Mouse (Mus musculus) heart, embryonic 12.5 days (tissue): Measurements from ENCODE around the gene AY761184. TPM values are rescaled to one million over a fixed set of nuclear protein-coding genes. Genes with fewer than 3 reads are reported as not detected.
"Not testable (repeated sequence)": the region's sequence is repeated elsewhere in the genome, so short reads cannot be mapped to it uniquely, and the experiment has no call there.

ENCODE experiments used
- ATAC-seq: fragments of 200-750 bp; cut with Nextera tagmentation; 2 replicates; pipeline ENCODE4 v1.8.0; 2017; ENCODE audit warnings: moderate TSS enrichment, moderate library complexity; ENCODE audit not compliant: insufficient number of reproducible peaks, low FRiP score
- H3K27ac ChIP-seq: fragments of 300-500 bp; sonication (generic); 2 replicates; pipeline ENCODE4 v1.5.1; 2016; ENCODE audit warnings: mild to moderate bottlenecking, moderate library complexity; ENCODE audit not compliant: poor library complexity, severe bottlenecking
- H3K27me3 ChIP-seq: fragments of 300-500 bp; sonication (generic); replicated peaks from 2 replicates; pipeline ENCODE4 v1.6.1; 2016; ENCODE audit warnings: mild to moderate bottlenecking, moderate library complexity
- H3K36me3 ChIP-seq: fragments of 300-500 bp; sonication (generic); 2 replicates; pipeline ENCODE4 v1.6.1; 2016; ENCODE audit warnings: mild to moderate bottlenecking, moderate library complexity
- H3K4me1 ChIP-seq: fragments of 300-500 bp; sonication (generic); replicated peaks from 2 replicates; pipeline ENCODE4 v1.6.1; 2016; ENCODE audit warnings: mild to moderate bottlenecking
- H3K4me2 ChIP-seq: fragments of 300-500 bp; sonication (generic); 2 replicates; pipeline ENCODE4 v1.6.1; 2016; ENCODE audit warnings: mild to moderate bottlenecking, moderate library complexity
- H3K4me3 ChIP-seq: fragments of 300-500 bp; sonication (generic); 2 replicates; pipeline ENCODE4 v1.5.1; 2016; ENCODE audit warnings: mild to moderate bottlenecking
- H3K9ac ChIP-seq: fragments of 300-500 bp; sonication (generic); 2 replicates; pipeline ENCODE4 v1.6.1; 2016; ENCODE audit warnings: mild to moderate bottlenecking, moderate library complexity
- H3K9me3 ChIP-seq: fragments of 300-500 bp; sonication (generic); replicated peaks from 2 replicates; pipeline ENCODE4 v1.6.1; 2016; ENCODE audit warnings: mild to moderate bottlenecking, moderate library complexity
- WGBS: fragments of 180-500 bp; shearing (Covaris S2); methylation state at CpG from one replicate; pipeline ENCODE4 v1.1.7; 2016; 5-methylcytosine and 5-hydroxymethylcytosine counted together
- polyA plus RNA-seq: library from polyadenylated mRNA; unstranded; fragments of >200 nt; fragmentation: Nextera tagmentation; extraction: Ambion mirVana; gene quantifications from 2 replicates; pipeline ENCODE4 v1.2.1, GENCODE M21; 2016

The AY761184 gene
- polyA plus RNA-seq = not detected in 2 replicates

DNA sequence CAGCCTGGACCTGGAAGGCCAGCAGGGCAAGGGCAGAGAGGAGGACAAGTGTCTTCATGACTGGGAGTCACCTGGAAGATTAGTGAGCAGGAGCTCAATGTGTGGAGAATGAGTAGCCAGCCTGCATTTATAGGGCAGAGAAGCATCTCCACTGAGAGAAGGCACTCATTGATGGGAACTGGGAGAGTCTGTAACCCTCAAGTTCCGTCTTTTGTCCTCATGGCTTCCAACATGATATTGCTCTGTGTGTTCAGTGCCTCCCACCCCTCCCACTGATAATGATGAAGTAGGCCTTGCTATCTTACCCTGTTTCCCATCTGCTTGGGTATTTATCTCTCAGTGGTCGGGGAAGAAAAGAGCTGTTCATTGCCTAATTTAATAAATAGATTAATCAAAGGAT is at the start of gene AY761184:
Gene AY761184 (minus strand): TSS at position 101 of the 400 bp plus-strand sequence.
- H3K4me3 ChIP-seq, H3K9me3 ChIP-seq, H3K9ac ChIP-seq, H3K27ac ChIP-seq, H3K4me1 ChIP-seq, H3K27me3 ChIP-seq, ATAC-seq, H3K36me3 ChIP-seq, H3K4me2 ChIP-seq: not testable (repeated sequence)
- 67% methylated on average over 2 of the region's 2 CpGs for WGBS

DNA sequence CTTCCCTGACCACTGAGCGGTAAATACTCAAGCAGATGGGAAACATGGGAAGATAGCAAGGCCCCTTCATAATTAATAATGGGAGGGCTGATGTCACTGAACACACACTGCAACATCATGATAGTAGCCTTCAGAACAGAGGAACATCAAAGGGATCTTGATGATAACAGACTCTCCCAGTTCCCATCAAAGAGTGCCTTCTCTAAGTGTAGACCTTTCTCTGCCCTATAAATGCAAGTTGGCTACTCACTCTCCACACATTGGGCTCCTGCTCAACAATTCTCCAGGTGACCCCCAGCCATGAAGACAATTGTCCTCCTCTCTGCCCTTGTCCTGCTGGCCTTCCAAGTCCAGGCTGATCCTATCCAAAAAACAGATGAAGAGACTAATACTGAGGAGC is 37.9 kb downstream of the AY761184 start, which contains the start of gene Defa34:
Gene Defa34 (plus strand): TSS at position 301 of the 400 bp plus-strand sequence.
- not testable (repeated sequence) for H3K36me3 ChIP-seq, H3K27me3 ChIP-seq, H3K4me3 ChIP-seq, ATAC-seq, H3K27ac ChIP-seq, H3K4me2 ChIP-seq, H3K9ac ChIP-seq, H3K4me1 ChIP-seq, H3K9me3 ChIP-seq
- WGBS = 62% methylated on average over 1 of the region's 1 CpGs

DNA sequence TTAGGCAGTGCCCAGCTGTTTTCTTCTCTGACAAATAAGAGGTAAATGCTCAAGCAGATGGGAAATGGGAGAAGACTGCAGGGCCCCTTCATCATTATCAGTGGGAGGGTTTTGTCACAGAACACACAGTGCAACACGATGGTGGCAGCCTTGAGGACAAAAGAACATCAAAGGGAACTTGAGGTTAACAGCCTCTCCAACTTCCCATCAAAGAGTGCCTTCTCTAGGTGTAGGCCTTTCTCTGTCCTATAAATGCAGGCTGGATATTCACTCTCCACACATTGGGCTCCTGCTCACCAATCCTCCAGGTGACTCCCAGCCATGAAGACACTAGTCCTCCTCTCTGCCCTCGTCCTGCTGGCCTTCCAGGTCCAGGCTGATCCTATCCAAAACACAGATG is 48.0 kb downstream of the AY761184 start, which contains the start of gene Defa17:
Gene Defa17 (plus strand): TSS at position 301 of the 400 bp plus-strand sequence.
- not testable (repeated sequence) for H3K9me3 ChIP-seq, H3K27ac ChIP-seq, H3K4me2 ChIP-seq, ATAC-seq, H3K9ac ChIP-seq, H3K27me3 ChIP-seq, H3K4me1 ChIP-seq, H3K36me3 ChIP-seq, H3K4me3 ChIP-seq
- 100% methylated on average over 1 of the region's 2 CpGs for WGBS

Other genes with a start within 250 kb of the AY761184 start
- gene Gm7849, start 247.1 kb downstream of the AY761184 start, polyA plus RNA-seq = not detected in 2 replicates
- gene Defa20, start 194.4 kb downstream of the AY761184 start, polyA plus RNA-seq = not detected in 2 replicates
- not detected in 2 replicates for gene Defa32, start 174.6 kb downstream of the AY761184 start, polyA plus RNA-seq
- gene Defa37, start 138.3 kb downstream of the AY761184 start, polyA plus RNA-seq = not detected in 2 replicates
- not detected in 2 replicates for gene Defa28, start 120.6 kb downstream of the AY761184 start, polyA plus RNA-seq
- gene Gm7861, start 109.1 kb downstream of the AY761184 start, polyA plus RNA-seq = not detected in 2 replicates
- not detected in 2 replicates for gene Defa26, start 85.5 kb downstream of the AY761184 start, polyA plus RNA-seq
- gene Defa17, start 47.9 kb downstream of the AY761184 start, polyA plus RNA-seq = not detected in 2 replicates
- gene Defa34, start 37.8 kb downstream of the AY761184 start, polyA plus RNA-seq = not detected in 2 replicates
- gene Defa24, start 30.8 kb upstream of the AY761184 start, polyA plus RNA-seq = not detected in 2 replicates
- not detected in 2 replicates for gene Defb50, start 119.9 kb upstream of the AY761184 start, polyA plus RNA-seq
- gene Defb2, start 136.3 kb upstream of the AY761184 start, polyA plus RNA-seq = not detected in 2 replicates
- gene Defb10, start 155.3 kb upstream of the AY761184 start, polyA plus RNA-seq = not detected in 2 replicates
- not detected in 2 replicates for gene Defb9, start 181.8 kb upstream of the AY761184 start, polyA plus RNA-seq
- not detected in 2 replicates for gene Defb11, start 202.8 kb upstream of the AY761184 start, polyA plus RNA-seq
- not detected in 2 replicates for gene Defb15, start 229.1 kb upstream of the AY761184 start, polyA plus RNA-seq
- not detected in 2 replicates for gene Defb35, start 234.7 kb upstream of the AY761184 start, polyA plus RNA-seq
- gene Defb13, start 243.1 kb upstream of the AY761184 start, polyA plus RNA-seq = not detected in 2 replicates